Mouse (Mus musculus) forebrain, embryonic 12.5 days (tissue): ENCODE data around the gene Gm28036. TPM values are rescaled to one million over a fixed set of nuclear protein-coding genes. Genes with fewer than 3 reads are reported as not detected.

ENCODE experiments used
- ATAC-seq: fragments of 200-750 bp; cut with Nextera tagmentation; 2 replicates; pipeline ENCODE4 v1.8.0; 2017; ENCODE audit warnings: moderate TSS enrichment; ENCODE audit not compliant: low FRiP score
- H3K27ac ChIP-seq: fragments of 300-500 bp; sonication (generic); 2 replicates; pipeline ENCODE4 v1.5.1; 2016; ENCODE audit warnings: mild to moderate bottlenecking
- H3K27me3 ChIP-seq: fragments of 300-500 bp; sonication (generic); 2 replicates; pipeline ENCODE4 v1.6.1; 2016; ENCODE audit warnings: mild to moderate bottlenecking
- H3K36me3 ChIP-seq: fragments of 300-500 bp; sonication (generic); replicated peaks from 2 replicates; pipeline ENCODE4 v1.6.1; 2016; ENCODE audit warnings: mild to moderate bottlenecking
- H3K4me1 ChIP-seq: fragments of 300-500 bp; sonication (generic); 2 replicates; pipeline ENCODE4 v1.6.1; 2016
- H3K4me2 ChIP-seq: fragments of 300-500 bp; sonication (generic); 2 replicates; pipeline ENCODE4 v1.6.1; 2016; ENCODE audit warnings: mild to moderate bottlenecking, moderate library complexity
- H3K4me3 ChIP-seq: fragments of 300-500 bp; sonication (generic); replicated peaks from 2 replicates; pipeline ENCODE4 v1.5.1; 2016; ENCODE audit warnings: mild to moderate bottlenecking
- H3K9ac ChIP-seq: fragments of 300-500 bp; sonication (generic); 2 replicates; pipeline ENCODE4 v1.6.1; 2016; ENCODE audit warnings: mild to moderate bottlenecking
- H3K9me3 ChIP-seq: fragments of 300-500 bp; sonication (generic); 2 replicates; pipeline ENCODE4 v1.6.1; 2016
- WGBS: fragments of 180-500 bp; shearing (Covaris S2); methylation state at CpG from one replicate; pipeline ENCODE4 v1.1.7; 2016; 5-methylcytosine and 5-hydroxymethylcytosine counted together
- polyA plus RNA-seq: library from polyadenylated mRNA; unstranded; fragments of >200 nt; fragmentation: Nextera tagmentation; extraction: Ambion mirVana; gene quantifications from 2 replicates; pipeline ENCODE4 v1.2.1, GENCODE M21; 2016

Gene Gm28036
- polyA plus RNA-seq, 1 experiment from 2014 or later: 20.4 TPM

GRCm38 (mm10) chr2:156078421-156079182 is 48.3 kb downstream of the Gm28036 start:
- 93% methylated on average over 16 of the region's 16 CpGs for WGBS
- Histone ChIP-seq H3K27me3 (no peaks in the 10 kb centered on the region), H3K4me2 (no peak overlapping the region), H3K36me3 (peaks cover 58% of the 10 kb centered on the region), H3K9me3 (no peaks in the 10 kb centered on the region), H3K4me1 (peaks cover 11% of the 10 kb centered on the region; the same call in 1 of the 2 replicates), H3K27ac (no peak overlapping the region), H3K9ac (no peak overlapping the region), H3K4me3 (no peak overlapping the region)
- no peak for ATAC-seq

GRCm38 (mm10) chr2:156077461-156077860 is 49.4 kb downstream of the Gm28036 start:
- Histone ChIP-seq H3K27me3 (no peaks in the 10 kb centered on the region), H3K4me1 (peaks cover 11% of the 10 kb centered on the region; the same call in 1 of the 2 replicates), H3K9me3 (no peaks in the 10 kb centered on the region), H3K36me3 (peaks cover 69% of the 10 kb centered on the region), H3K27ac (no peak overlapping the region), H3K4me3 (no peak overlapping the region), H3K4me2 (no peak overlapping the region), H3K9ac (no peak overlapping the region)
- ATAC-seq: no peak
- WGBS: 91% methylated on average over 7 of the region's 7 CpGs

GRCm38 (mm10) chr2:156073725-156074124 is 53.2 kb downstream of the Gm28036 start:
- WGBS: 96% methylated on average over 15 of the region's 15 CpGs
- Histone ChIP-seq H3K4me2 (no peak overlapping the region), H3K27ac (no peak overlapping the region), H3K9me3 (no peaks in the 10 kb centered on the region), H3K4me1 (no peaks in the 10 kb centered on the region), H3K36me3 (peaks cover 98% of the 10 kb centered on the region), H3K27me3 (no peaks in the 10 kb centered on the region), H3K9ac (no peak overlapping the region), H3K4me3 (no peak overlapping the region)
- ATAC-seq: no peak

GRCm38 (mm10) chr2:156071236-156071635 is 55.7 kb downstream of the Gm28036 start:
- Histone ChIP-seq H3K4me3 (no peak overlapping the region), H3K9ac (no peak overlapping the region), H3K27me3 (no peaks in the 10 kb centered on the region), H3K4me2 (no peak overlapping the region), H3K27ac (no peak overlapping the region), H3K4me1 (peaks cover 4% of the 10 kb centered on the region), H3K9me3 (no peaks in the 10 kb centered on the region), H3K36me3 (peaks cover 85% of the 10 kb centered on the region)
- ATAC-seq: no peak
- WGBS: 96% methylated on average over 10 of the region's 10 CpGs

- 92% methylated on average over 10 of the region's 10 CpGs for WGBS
- ATAC-seq: no peak
- Histone ChIP-seq H3K9me3 (no peaks in the 10 kb centered on the region), H3K4me1 (peaks cover 10% of the 10 kb centered on the region), H3K27ac (no peak overlapping the region), H3K4me2 (no peak overlapping the region), H3K27me3 (no peaks in the 10 kb centered on the region), H3K9ac (no peak overlapping the region), H3K4me3 (no peak overlapping the region), H3K36me3 (peaks cover 52% of the 10 kb centered on the region)
Measured at GRCm38 (mm10) chr2:156067916-156068315, 59.0 kb downstream of the Gm28036 start.

GRCm38 (mm10) chr2:156066126-156066525 is 60.8 kb downstream of the Gm28036 start:
- Histone ChIP-seq H3K9ac (peak overlapping the region; percentile 76; the same call in 1 of the 2 replicates), H3K27ac (no peak overlapping the region), H3K4me2 (peak overlapping the region; percentile 88), H3K4me1 (peaks cover 10% of the 10 kb centered on the region), H3K4me3 (peak overlapping the region; percentile 68), H3K9me3 (no peaks in the 10 kb centered on the region), H3K36me3 (peaks cover 36% of the 10 kb centered on the region), H3K27me3 (no peaks in the 10 kb centered on the region)
- 35% methylated on average over 10 of the region's 10 CpGs for WGBS
- ATAC-seq: no peak; the same call in 1 of the 2 replicates

GRCm38 (mm10) chr2:156065099-156066041 is 61.5 kb downstream of the Gm28036 start, which contains the start of gene Spag4:
TSS of gene Spag4 (plus strand) at chr2:156065175.
- H3K4me2 ChIP-seq: peak within 1 kb of the TSS; percentile 88
- H3K4me1 ChIP-seq: peaks cover 10% of the 10 kb centered on the region
- peak; percentile 89 for ATAC-seq
- H3K36me3 ChIP-seq: peaks cover 29% of the 10 kb centered on the region
- peak within 1 kb of the TSS; percentile 70 for H3K27ac ChIP-seq
- peak within 1 kb of the TSS; percentile 76 for H3K9ac ChIP-seq
- H3K27me3 ChIP-seq: no peaks in the 10 kb centered on the region
- peak within 1 kb of the TSS; percentile 68 for H3K4me3 ChIP-seq
- no peaks in the 10 kb centered on the region for H3K9me3 ChIP-seq
- WGBS: under 1% methylated on average over 73 of the region's 81 CpGs

GRCm38 (mm10) chr2:156052816-156053215 is 74.1 kb downstream of the Gm28036 start, which contains the start of gene Fer1l4:
TSS of gene Fer1l4 (minus strand) at chr2:156052947.
- no peaks in the 10 kb centered on the region for H3K36me3 ChIP-seq
- no peaks in the 10 kb centered on the region for H3K4me1 ChIP-seq
- ATAC-seq: no peak
- peaks cover 10% of the 10 kb centered on the region for H3K27me3 ChIP-seq
- no peak within 1 kb of the TSS for H3K4me3 ChIP-seq
- no peak within 1 kb of the TSS for H3K9ac ChIP-seq
- no peak within 1 kb of the TSS for H3K27ac ChIP-seq
- no peak within 1 kb of the TSS for H3K4me2 ChIP-seq
- no peaks in the 10 kb centered on the region for H3K9me3 ChIP-seq
- 87% methylated on average over 9 of the region's 9 CpGs for WGBS

- Histone ChIP-seq H3K9ac (no peak overlapping the region), H3K27ac (no peak overlapping the region), H3K4me2 (peak overlapping the region; percentile 8), H3K9me3 (no peaks in the 10 kb centered on the region), H3K4me1 (no peaks in the 10 kb centered on the region), H3K27me3 (peaks cover 20% of the 10 kb centered on the region), H3K36me3 (no peaks in the 10 kb centered on the region), H3K4me3 (no peak overlapping the region)
- ATAC-seq: no peak
- WGBS: 5% methylated on average over 19 of the region's 19 CpGs
Measured at GRCm38 (mm10) chr2:156047929-156048328, 79.0 kb downstream of the Gm28036 start.

- peaks cover 11% of the 10 kb centered on the region for H3K27me3 ChIP-seq
- no peaks in the 10 kb centered on the region for H3K36me3 ChIP-seq
- no peaks in the 10 kb centered on the region for H3K9me3 ChIP-seq
- H3K4me3 ChIP-seq: no peak overlapping the region
- no peak overlapping the region for H3K9ac ChIP-seq
- 79% methylated on average over 8 of the region's 8 CpGs for WGBS
- H3K4me2 ChIP-seq: no peak overlapping the region
- ATAC-seq: no peak
- H3K4me1 ChIP-seq: no peaks in the 10 kb centered on the region
- H3K27ac ChIP-seq: no peak overlapping the region
Measured at GRCm38 (mm10) chr2:156042903-156043302, 84.0 kb downstream of the Gm28036 start.

GRCm38 (mm10) chr2:156039390-156039789 is 87.5 kb downstream of the Gm28036 start:
- H3K27ac ChIP-seq: no peak overlapping the region
- no peaks in the 10 kb centered on the region for H3K27me3 ChIP-seq
- no peak overlapping the region for H3K4me2 ChIP-seq
- ATAC-seq: no peak
- no peaks in the 10 kb centered on the region for H3K9me3 ChIP-seq
- H3K4me3 ChIP-seq: no peak overlapping the region
- 97% methylated on average over 3 of the region's 3 CpGs for WGBS
- no peaks in the 10 kb centered on the region for H3K36me3 ChIP-seq
- no peak overlapping the region for H3K9ac ChIP-seq
- no peaks in the 10 kb centered on the region for H3K4me1 ChIP-seq

GRCm38 (mm10) chr2:156025482-156025881 is 101.4 kb downstream of the Gm28036 start:
- Histone ChIP-seq H3K9me3 (no peaks in the 10 kb centered on the region), H3K9ac (no peak overlapping the region), H3K4me2 (no peak overlapping the region), H3K27ac (no peak overlapping the region), H3K4me3 (no peak overlapping the region), H3K4me1 (no peaks in the 10 kb centered on the region), H3K27me3 (no peaks in the 10 kb centered on the region), H3K36me3 (0 out of 2 replicates have a peak, but pooled peaks cover under 1% of the 10 kb centered on the region)
- no peak for ATAC-seq
